Mouse (Mus musculus) stomach, postnatal 0 days (tissue): ENCODE measurements around the gene Ntn1. TPM values are rescaled to one million over a fixed set of nuclear protein-coding genes. Genes with fewer than 3 reads are reported as not detected.

Source experiments
- ATAC-seq: fragments of 200-750 bp; cut with Nextera tagmentation; 2 replicates; pipeline ENCODE4 v1.8.0; 2017; ENCODE audit not compliant: low FRiP score, low TSS enrichment
- DNase-seq: peaks from one replicate; pipeline ENCODE4 v3.0.0-alpha.2; 2016; ENCODE audit warnings: low spot score
- H3K27ac ChIP-seq: fragments of 300-500 bp; sonication (generic); replicated peaks from 2 replicates; pipeline ENCODE4 v1.5.1; 2014; ENCODE audit warnings: mild to moderate bottlenecking, control low read depth
- H3K27me3 ChIP-seq: fragments of 300-500 bp; sonication (generic); 2 replicates; pipeline ENCODE4 v1.6.1; 2014; ENCODE audit warnings: low read length; ENCODE audit not compliant: control insufficient read depth, insufficient read depth
- H3K36me3 ChIP-seq: fragments of 300-500 bp; sonication (generic); 2 replicates; pipeline ENCODE4 v1.6.1; 2014; ENCODE audit warnings: low read length, mixed read lengths; ENCODE audit not compliant: control insufficient read depth, insufficient read depth
- H3K4me1 ChIP-seq: fragments of 300-500 bp; sonication (generic); replicated peaks from 2 replicates; pipeline ENCODE4 v1.6.1; 2014; ENCODE audit warnings: antibody characterized with exemption; ENCODE audit not compliant: control insufficient read depth, insufficient read depth
- H3K4me2 ChIP-seq: fragments of 300-500 bp; sonication (generic); replicated peaks from 2 replicates; pipeline ENCODE4 v1.6.1; 2014; ENCODE audit warnings: low read depth, mild to moderate bottlenecking, control low read depth, moderate library complexity
- H3K4me3 ChIP-seq: fragments of 300-500 bp; sonication (generic); 2 replicates; pipeline ENCODE4 v1.5.1; 2014; ENCODE audit warnings: low read depth, low read length, control low read depth
- H3K9ac ChIP-seq: fragments of 300-500 bp; sonication (generic); 2 replicates; pipeline ENCODE4 v1.6.1; 2014; ENCODE audit warnings: mild to moderate bottlenecking, low read length, control low read depth, mixed read lengths
- H3K9me3 ChIP-seq: fragments of 300-500 bp; sonication (generic); 2 replicates; pipeline ENCODE4 v1.6.1; 2016; ENCODE audit warnings: low read length; ENCODE audit not compliant: control insufficient read depth
- CTCF ChIP-seq: IDR thresholded peaks from 2 replicates; pipeline ENCODE4 v1.5.1; 2016; ENCODE audit warnings: antibody characterized with exemption, low read depth, mild to moderate bottlenecking, moderate library complexity
- EP300 ChIP-seq: optimal IDR thresholded peaks from 2 replicates; pipeline ENCODE3; 2016; ENCODE audit warnings: antibody characterized with exemption
- WGBS: fragments of 180-500 bp; shearing (Covaris S2); extraction: QIAGEN DNeasy Blood & Tissue Kit; methylation state at CpG from one replicate; pipeline ENCODE4 v1.1.7; 2014; 5-methylcytosine and 5-hydroxymethylcytosine counted together
- polyA plus RNA-seq: library from polyadenylated mRNA; unstranded; fragments of >200 nt; fragmentation: Nextera tagmentation; extraction: Ambion mirVana; gene quantifications from 2 replicates; pipeline ENCODE4 v1.2.1, GENCODE M21; 2015

The Ntn1 gene
- polyA plus RNA-seq, 1 experiment from 2014 or later = 7.4 TPM

DNA sequence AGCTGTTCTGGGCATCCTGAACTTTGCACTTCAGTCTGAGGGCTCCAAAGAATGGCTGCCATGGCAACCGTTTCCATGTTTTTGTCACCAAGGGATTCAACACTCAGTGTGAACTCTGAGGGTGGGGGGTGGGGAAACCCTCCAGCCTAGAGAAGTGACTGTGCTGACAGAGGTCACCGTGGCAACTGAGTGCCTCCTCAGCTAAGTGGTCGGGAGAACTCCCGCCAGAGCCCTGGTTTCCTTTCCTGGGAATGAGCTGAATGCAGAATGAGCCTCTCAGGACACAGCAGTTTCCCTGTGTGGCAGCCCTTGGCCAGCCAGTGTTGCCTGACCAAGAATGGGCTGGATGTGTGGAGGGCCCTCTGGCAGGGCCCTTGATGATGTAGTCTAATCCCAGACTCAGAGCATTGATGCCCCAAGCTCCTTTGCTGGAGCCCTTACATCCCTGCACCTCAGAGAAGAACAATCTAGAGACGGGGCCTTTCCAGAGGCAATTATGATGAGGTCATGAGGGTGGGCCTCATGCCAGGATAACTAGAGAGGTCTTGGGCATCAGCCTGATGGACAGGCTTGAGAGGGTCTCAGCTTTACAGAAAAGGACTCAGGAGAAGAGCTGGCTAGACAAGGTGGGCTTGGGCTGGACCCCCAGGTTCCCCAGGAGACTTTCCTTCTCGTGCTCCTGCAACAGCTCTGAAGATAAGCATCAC, 185.3 kb downstream of the Ntn1 start:
- WGBS = 40% methylated on average over 6 of the region's 6 CpGs
- ATAC-seq (no peak), DNase-seq (no peak)
- TF ChIP-seq EP300 (no peak), CTCF (no peak)
- H3K9ac ChIP-seq = no peak overlapping the region
- no peaks in the 10 kb centered on the region for H3K36me3 ChIP-seq
- 0 out of 2 replicates have a peak overlapping the region, but pooled peaks have one; percentile 0 for H3K27ac ChIP-seq
- H3K4me3 ChIP-seq = no peak overlapping the region
- no peak overlapping the region for H3K4me2 ChIP-seq
- H3K4me1 ChIP-seq = peaks cover 7% of the 10 kb centered on the region
- H3K9me3 ChIP-seq = no peaks in the 10 kb centered on the region
- H3K27me3 ChIP-seq = no peaks in the 10 kb centered on the region

DNA sequence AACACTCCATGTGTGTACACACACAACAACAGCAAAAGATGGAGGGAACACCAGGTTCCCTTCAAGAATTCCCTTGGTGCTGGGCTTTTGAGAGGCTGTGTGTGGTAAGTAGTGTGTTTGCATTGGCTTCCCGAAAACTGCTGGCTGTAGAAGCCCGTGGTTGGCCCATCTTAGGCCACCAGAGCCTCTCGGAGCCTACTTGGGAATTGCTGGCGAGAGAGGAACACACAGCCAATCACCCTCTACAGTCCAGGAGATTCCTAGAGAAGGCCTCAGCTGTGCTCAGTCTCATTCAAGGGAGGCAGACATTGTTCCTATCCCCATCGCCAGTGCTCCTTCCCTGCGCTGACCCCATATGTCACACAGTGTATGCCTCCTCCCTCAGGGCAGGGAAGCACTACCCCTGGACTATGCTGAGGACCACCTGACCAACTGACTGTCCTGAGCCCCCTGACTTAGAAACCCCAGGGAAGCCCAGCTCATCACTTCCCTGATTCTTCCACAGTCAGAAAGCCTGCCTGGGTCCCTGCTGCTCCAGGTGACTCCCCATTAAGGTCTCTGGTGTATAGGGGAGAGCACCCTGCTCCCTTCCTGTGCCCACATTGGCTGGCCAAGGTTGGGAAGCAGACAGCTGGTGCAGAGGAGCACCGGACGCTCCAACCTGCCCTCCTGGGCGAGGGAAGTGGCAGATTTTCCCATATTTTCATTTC, 186.0 kb downstream of the Ntn1 start:
- Histone ChIP-seq H3K27ac (no peak overlapping the region), H3K4me2 (no peak overlapping the region), H3K4me3 (no peak overlapping the region), H3K9me3 (no peaks in the 10 kb centered on the region), H3K36me3 (no peaks in the 10 kb centered on the region), H3K27me3 (no peaks in the 10 kb centered on the region), H3K4me1 (peaks cover 7% of the 10 kb centered on the region), H3K9ac (no peak overlapping the region)
- WGBS = 85% methylated on average over 9 of the region's 9 CpGs
- no peak for ATAC-seq
- no peak for DNase-seq
- TF ChIP-seq EP300 = no peak
- no peak for TF ChIP-seq CTCF

DNA sequence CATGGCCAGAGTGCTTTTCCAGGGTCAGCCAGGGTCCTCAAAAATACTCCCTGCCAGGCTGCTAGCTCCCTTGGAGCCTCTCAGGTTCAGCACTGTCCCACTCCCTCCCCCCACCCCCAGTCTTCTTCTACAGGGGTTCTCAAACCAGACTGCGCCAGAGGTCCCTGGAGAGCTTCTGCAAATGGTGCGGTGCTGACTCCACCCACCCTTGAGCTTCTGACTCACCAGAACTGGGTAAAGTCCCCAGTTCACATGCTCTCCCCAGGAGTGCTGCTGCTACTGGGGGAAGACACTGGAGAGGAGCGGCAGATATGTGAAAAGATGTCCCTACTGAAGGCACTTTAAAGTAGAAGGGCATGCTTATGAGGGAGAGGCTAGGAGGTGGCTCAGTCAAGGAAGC, 186.7 kb downstream of the Ntn1 start:
- Histone ChIP-seq H3K4me2 (no peak overlapping the region), H3K4me3 (no peak overlapping the region), H3K4me1 (peaks cover 7% of the 10 kb centered on the region), H3K27me3 (no peaks in the 10 kb centered on the region), H3K27ac (no peak overlapping the region), H3K36me3 (no peaks in the 10 kb centered on the region), H3K9ac (no peak overlapping the region), H3K9me3 (no peaks in the 10 kb centered on the region)
- ATAC-seq = no peak
- DNase-seq = no peak
- TF ChIP-seq EP300 (no peak), CTCF (no peak)
- 66% methylated on average over 3 of the region's 3 CpGs for WGBS

DNA sequence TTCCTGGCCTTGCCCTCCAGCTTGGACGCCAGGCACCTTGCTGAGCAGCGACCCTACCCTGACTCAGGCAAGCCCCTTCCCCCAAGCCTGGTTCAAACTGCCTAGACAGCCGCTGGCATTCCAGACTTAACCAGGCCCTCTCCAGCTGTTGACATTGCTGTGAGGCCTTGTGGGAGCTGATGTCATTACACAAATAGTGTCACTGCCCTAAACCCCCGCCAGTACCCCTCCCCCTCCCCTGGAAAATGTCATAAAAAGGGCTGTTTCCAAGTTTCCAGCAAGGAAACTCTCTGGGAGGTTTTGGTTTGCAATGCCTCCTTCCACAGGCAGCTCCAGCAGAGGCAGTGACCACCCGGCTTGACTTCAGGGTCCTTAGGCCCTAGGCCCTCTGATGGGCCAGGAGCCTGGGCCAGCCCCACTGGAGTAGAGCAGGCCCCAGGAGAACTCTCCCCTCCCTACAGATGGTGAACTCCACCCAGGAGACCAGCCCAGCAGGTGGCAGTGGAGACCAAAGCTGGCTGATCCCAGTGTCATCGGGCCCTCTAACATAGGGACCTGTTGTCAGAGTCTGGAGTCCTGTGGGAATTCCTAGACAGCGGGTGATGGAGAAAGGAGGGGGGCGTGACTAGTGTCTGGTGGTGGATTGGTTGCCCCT, 188.6 kb downstream of the Ntn1 start:
- Histone ChIP-seq H3K9ac (no peak overlapping the region), H3K4me3 (no peak overlapping the region), H3K27me3 (no peaks in the 10 kb centered on the region), H3K36me3 (no peaks in the 10 kb centered on the region), H3K4me1 (peaks cover 7% of the 10 kb centered on the region), H3K9me3 (no peaks in the 10 kb centered on the region), H3K4me2 (no peak overlapping the region), H3K27ac (peak overlapping the region; percentile 53)
- ATAC-seq (peak; percentile 49), DNase-seq (peak; percentile 67)
- 41% methylated on average over 8 of the region's 8 CpGs for WGBS
- no peak for TF ChIP-seq EP300
- TF ChIP-seq CTCF = peak; percentile 80

DNA sequence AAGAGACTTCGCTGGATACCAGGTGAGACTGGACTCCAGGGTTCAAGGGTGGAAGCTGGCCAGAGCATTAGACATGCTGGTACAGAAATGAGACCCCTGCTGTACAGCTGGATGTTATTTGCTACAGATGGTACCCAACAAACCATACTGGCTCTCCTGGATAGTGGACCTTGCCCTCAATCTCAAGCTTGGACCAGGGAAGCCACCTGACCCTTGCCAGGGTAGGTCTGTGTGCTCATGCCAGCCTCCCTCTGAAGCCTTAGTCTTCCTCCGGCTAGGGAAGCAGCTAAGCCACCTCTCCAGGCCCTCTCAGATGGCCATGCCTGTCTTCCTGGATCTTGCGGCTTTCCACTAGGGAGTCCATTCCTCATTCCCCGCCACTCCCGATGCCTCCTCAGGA, 189.9 kb downstream of the Ntn1 start:
- peaks cover 2% of the 10 kb centered on the region for H3K4me1 ChIP-seq
- 0 out of 2 replicates have a peak overlapping the region, but pooled peaks have one; percentile 45 for H3K27ac ChIP-seq
- no peaks in the 10 kb centered on the region for H3K36me3 ChIP-seq
- H3K27me3 ChIP-seq = no peaks in the 10 kb centered on the region
- H3K9me3 ChIP-seq = no peaks in the 10 kb centered on the region
- no peak overlapping the region for H3K4me2 ChIP-seq
- no peak for ATAC-seq
- no peak overlapping the region for H3K9ac ChIP-seq
- TF ChIP-seq EP300 (no peak), CTCF (no peak)
- DNase-seq = no peak
- 88% methylated on average over 5 of the region's 5 CpGs for WGBS
- no peak overlapping the region for H3K4me3 ChIP-seq
